Mouse (Mus musculus) left cerebral cortex, postnatal 25 days (tissue): ENCODE measurements around the gene Wnt5b. TPM values are rescaled to one million over a fixed set of nuclear protein-coding genes. Genes with fewer than 3 reads are reported as not detected.

Experiments
- DNase-seq, 2 experiments: peaks; one replicate each; pipeline ENCODE4 v3.0.0; 2022; ENCODE audit warnings: low spot score in 2 of 2, mixed read lengths in 1 of 2
- intact Hi-C: fragments of 180-260 bp; cut with DNase I; formaldehyde crosslinking; loops from one replicate; pipeline ENCODE4 v1.15.1; 2025
- total RNA-seq, 2 experiments: library from RNA; stranded (reverse); gene quantifications; 2 replicates each; pipeline ENCODE4 v1.2.3; 2021

Wnt5b gene
- total RNA-seq, 2 experiments from 2014 or later, result 1.6 to 1.9 TPM

DNA sequence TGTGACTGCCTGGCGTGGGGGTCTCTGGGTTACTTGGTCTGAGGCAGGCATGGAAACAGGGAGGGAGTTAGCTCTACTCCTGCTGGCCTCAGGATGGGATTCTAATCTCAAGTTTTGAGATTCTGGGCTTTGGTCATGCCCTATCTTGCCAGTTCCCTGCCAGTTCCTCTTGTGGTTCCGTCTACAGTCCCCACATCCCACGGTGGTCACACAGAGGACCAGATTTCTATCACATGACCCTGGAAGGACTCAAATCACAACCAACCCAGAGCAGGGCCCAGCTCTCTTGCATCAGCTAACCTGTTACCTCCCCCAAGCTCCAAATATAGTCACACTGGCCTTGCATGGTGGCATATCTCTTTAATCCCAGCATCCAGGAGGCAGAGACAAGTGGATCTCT is 14.5 kb downstream of the Wnt5b start:
- DNase-seq, result no peak
- intact Hi-C loops, result no loop called here

DNA sequence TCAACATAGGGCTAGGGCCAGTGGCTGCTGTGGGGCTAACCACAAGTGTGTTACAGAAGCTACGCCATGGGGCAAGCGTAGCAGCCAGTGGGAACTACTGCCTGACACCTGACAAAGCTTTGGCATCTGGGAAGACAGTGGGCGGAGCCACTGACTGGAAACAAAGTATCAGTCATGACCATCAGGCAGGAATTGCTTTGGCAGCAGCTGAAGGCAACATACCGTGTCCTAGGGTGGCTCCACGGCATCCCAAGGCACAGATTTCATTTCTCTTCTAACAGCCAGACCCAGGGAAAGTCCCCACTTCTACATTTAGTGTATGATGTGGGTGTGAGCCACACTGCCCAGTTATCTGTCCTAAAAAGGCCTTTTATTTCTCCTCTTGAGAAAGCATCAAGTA is 17.6 kb downstream of the Wnt5b start:
- intact Hi-C loops, result no loop called here

GRCm38 (mm10) chr6:119521931-119522391 is 22.2 kb downstream of the Wnt5b start:
- DNase-seq, result peak; percentile 45 to 64
- intact Hi-C loops, result no loop called here

More for the DNA sequence above, 17.6 kb downstream of the Wnt5b start:
- no peak for DNase-seq

- peak; percentile 35 to 91 for DNase-seq
- intact Hi-C loops, result no loop called here
Observed at GRCm38 (mm10) chr6:119521482-119521900, 22.7 kb downstream of the Wnt5b start.

- intact Hi-C loops, result no loop called here
Observed at GRCm38 (mm10) chr6:119520731-119521130, 23.4 kb downstream of the Wnt5b start.

GRCm38 (mm10) chr6:119514085-119514484 is 30.1 kb downstream of the Wnt5b start:
- intact Hi-C loops, result no loop called here
- DNase-seq, result no peak

More at GRCm38 (mm10) chr6:119520731-119521130, 23.4 kb downstream of the Wnt5b start:
- no peak for DNase-seq

DNA sequence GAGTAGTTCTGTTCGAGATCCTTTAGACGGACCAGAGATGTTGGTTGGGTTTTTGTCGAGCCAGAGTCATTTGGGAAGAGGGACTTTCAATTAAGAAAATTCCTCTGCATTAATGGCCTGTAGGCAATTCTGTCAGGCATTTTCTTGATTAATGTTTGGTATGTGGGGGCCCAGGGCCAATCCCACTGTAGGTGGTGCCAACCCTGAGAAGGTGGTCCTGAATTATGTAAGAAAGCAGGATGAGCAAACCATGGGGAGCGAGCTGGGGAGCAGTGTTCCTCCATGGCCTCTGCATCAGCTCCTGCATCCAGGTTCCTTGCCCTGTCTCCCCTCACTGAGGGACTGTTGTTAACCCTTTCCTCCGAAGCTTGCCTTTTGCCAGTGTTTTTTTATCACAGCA is 30.7 kb downstream of the Wnt5b start:
- intact Hi-C loops, result no loop called here

DNA sequence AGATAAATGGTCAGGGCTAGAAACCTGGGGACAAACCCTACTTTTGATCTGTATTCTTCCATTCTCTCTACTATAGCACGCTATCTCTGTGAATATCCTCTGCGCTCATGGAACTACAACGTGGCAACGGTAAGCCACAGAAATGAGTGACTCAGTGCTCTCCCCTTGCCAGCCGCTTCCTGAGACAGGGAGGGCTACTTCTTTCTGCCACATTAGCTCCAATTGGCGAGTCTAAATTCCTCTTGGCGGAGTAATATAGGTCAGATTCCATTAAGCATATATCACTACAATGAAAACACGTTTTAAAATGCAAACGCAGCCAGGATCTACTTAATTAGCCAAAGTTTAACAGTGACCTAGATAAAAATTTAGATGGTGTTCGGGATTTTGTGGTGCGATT is 31.4 kb downstream of the Wnt5b start:
- no peak for DNase-seq
- intact Hi-C loops, result no loop called here

More for the DNA sequence above, 30.7 kb downstream of the Wnt5b start:
- no peak for DNase-seq

GRCm38 (mm10) chr6:119509437-119510037 is 34.6 kb downstream of the Wnt5b start:
- peak in 1 of 2 experiments; percentile 66 for DNase-seq
- intact Hi-C loops, result no loop called here

DNA sequence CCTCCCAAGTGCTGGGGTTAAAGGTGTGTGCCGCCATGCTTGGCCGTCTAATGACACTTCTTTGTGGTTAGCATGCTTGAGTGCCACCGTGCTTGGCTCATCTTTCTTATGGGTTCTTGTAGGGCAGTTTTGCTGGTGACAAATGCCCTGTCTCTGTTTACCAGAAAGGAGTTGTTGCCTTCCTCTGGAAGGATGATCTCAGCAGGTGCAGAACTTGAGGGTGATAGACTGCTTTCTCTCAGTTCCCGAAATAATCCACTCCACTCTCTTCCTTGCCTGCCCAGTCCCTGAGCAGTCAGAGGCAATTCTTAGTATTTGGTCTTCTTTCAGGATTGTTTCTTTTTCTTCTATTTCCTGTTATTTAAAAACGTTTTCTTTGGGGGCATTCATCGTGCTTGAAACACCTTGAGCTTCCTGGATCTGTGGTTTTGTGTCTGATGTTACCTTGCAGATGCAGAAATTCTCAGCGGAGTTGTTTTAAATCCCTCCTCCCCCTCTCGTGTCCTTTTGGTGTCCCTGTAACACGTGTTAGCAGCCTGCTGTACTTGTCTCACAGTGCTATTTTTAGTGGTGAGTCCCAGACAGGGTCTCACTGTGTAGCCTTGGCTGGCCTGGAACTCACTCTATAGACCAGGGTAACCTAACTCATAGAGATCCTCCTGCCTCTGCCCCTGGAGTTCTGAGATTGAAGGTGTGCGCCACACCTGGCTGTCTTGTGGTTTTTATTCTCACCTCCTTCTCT is 35.3 kb downstream of the Wnt5b start:
- DNase-seq, result no peak
- intact Hi-C loops, result no loop called here

- no peak for DNase-seq
Observed at GRCm38 (mm10) chr6:119508221-119508620, 35.9 kb downstream of the Wnt5b start.

DNA sequence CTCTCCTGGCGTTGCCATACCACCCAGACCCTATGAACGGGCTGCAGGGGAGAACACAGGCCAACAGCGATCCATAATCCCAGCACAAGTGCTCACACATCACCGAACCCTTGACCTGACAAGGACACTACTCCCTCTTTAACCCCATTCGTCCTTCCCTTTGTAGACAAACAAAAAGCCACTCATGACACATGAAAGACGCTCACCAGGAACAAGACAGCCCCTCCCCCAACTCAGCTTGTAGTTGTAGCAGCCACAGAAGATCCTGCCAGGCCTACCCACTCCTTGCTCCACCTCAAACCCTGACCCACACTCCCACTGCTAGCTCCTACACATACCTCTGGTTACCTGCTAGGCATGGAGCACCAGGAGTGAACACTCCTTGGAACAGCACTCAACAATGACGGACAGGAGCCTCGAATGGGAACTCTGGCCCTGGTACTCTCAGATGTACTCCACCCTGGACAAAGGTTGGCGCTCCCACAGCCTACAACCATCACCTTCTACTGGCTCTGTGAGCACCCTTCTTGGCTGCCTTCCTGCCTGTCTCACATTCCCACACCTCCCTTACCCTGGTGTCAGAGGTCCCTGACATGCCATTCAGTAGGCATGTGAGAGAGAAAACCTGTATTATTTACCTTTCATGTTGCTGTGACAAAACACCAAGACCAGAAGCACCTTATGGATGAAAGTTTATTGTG is 38.5 kb downstream of the Wnt5b start:
- DNase-seq, result no peak
- intact Hi-C loops, result no loop called here

More at GRCm38 (mm10) chr6:119508221-119508620, 35.9 kb downstream of the Wnt5b start:
- intact Hi-C loops, result no loop called here

DNA sequence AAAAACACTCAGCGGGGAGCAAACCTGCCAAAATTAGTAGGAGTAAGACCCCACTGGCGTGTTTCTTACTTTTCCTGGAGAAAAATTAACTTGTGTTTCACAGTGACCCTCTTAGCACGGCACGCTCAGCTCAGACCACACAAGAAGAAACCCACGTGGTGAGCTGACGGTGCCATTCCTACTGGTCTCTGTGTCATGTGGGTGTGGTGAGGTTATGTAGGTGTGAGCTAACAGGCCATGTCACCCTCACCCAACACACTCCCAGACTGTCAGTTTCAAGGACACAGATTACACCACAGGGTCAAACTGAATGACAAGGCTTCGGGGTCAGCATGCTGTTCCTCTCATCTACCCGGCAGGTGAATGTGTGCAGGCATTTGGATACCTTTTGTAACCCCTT is 39.4 kb downstream of the Wnt5b start:
- intact Hi-C loops, result no loop called here
- no peak for DNase-seq

DNA sequence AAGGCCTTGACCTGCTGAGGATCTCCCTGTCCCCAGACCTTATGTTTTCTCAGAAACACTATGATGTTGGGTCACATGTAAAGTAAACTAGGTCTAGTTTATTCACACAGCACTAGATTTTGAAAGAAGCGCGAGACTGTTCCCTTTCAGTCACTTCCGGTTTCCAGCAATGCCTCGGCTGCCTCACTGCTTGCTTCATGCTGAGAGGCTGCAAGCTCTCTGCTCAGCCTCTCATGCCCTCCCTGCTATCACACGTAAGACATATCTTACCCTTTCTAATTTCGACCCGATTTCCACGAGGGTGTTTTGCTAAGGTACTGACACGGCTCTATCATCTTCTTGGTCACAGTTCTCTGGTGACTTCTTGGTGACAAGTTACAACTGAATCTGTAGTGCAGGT is 42.1 kb downstream of the Wnt5b start:
- DNase-seq, result no peak
- intact Hi-C loops, result no loop called here

GRCm38 (mm10) chr6:119500086-119500485 is 44.1 kb downstream of the Wnt5b start:
- intact Hi-C loops, result no loop called here
- no peak for DNase-seq

- intact Hi-C loops, result no loop called here
- peak in 1 of 2 experiments; percentile 55 for DNase-seq
Observed at GRCm38 (mm10) chr6:119499271-119499670, 44.9 kb downstream of the Wnt5b start.

- DNase-seq, result no peak
- intact Hi-C loops, result loop anchor here (5.0 kb wide), 1 partner anchor 215 kb away; no protein-coding TSS in a partner anchor
Observed at GRCm38 (mm10) chr6:119492630-119493014, 51.5 kb downstream of the Wnt5b start.

DNA sequence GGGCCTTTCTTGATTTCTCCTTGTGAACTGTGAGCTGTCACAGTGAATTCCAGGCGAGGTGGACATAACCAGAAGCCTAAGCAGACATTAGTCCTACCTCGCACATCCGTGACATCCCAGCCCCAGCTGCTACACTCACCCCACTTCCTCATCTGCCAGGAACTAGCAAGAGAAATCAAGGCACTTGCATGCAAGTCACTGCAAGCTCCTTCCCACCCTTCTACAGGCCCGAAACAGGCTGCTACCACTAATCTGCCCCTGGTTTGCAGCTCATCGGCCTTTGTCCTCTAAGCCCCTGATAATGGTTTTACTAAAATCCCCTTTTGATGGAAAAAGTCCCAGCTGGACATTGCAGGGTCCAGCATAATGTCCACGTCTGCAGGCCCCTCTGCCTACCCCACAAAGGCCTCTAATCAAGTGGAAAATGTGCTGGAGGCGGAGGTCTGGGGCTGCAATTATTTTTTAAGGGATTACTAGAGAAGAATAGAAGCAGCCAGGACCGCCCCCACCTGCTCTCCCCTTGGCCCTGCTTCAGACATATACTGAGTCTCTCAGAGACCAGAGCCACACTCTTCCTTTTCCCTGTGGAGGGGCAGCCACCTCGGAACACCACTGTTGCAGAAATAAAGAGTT is 52.0 kb downstream of the Wnt5b start:
- intact Hi-C loops, result loop anchor here (5.0 kb wide), 1 partner anchor 215 kb away; no protein-coding TSS in a partner anchor
- DNase-seq, result no peak

- intact Hi-C loops, result loop anchor here (5.0 kb wide), 1 partner anchor 216 kb away; no protein-coding TSS in a partner anchor
- no peak for DNase-seq
Observed at GRCm38 (mm10) chr6:119491006-119491405, 53.1 kb downstream of the Wnt5b start.

GRCm38 (mm10) chr6:119490549-119490948 is 53.6 kb downstream of the Wnt5b start:
- intact Hi-C loops, result loop anchor here (5.0 kb wide), 1 partner anchor 217 kb away; no protein-coding TSS in a partner anchor
- no peak for DNase-seq
